Mouse (Mus musculus) adrenal gland, postnatal 14 days (tissue): ENCODE data around the gene Ccr10. TPM values are rescaled to one million over a fixed set of nuclear protein-coding genes. Genes with fewer than 3 reads are reported as not detected.
A peak's percentile ranks its signal among the peaks of the same experiment; 100 is the strongest.
"Not testable (repeated sequence)": the region's sequence is repeated elsewhere in the genome, so short reads cannot be mapped to it uniquely, and the experiment has no call there.

Source experiments
- DNase-seq: peaks from one replicate; pipeline ENCODE4 v3.0.0; 2021; ENCODE audit warnings: mixed read lengths
- total RNA-seq: library from RNA; stranded (reverse); gene quantifications from 2 replicates; pipeline ENCODE4 v1.2.3, GENCODE M21; 2021

The Ccr10 gene
- total RNA-seq, 1 experiment from 2014 or later, result 1.5 TPM

- DNase-seq, result no peak
Measured at GRCm38 (mm10) chr11:101152825-101153224, 22.4 kb downstream of the Ccr10 start.

GRCm38 (mm10) chr11:101151063-101151462, 24.2 kb downstream of the Ccr10 start:
- no peak for DNase-seq

GRCm38 (mm10) chr11:101149178-101150105, 25.8 kb downstream of the Ccr10 start:
- peak; percentile 72 for DNase-seq

GRCm38 (mm10) chr11:101148751-101149150, 26.5 kb downstream of the Ccr10 start:
- DNase-seq, result no peak

GRCm38 (mm10) chr11:101146377-101146776, 28.9 kb downstream of the Ccr10 start:
- no peak for DNase-seq

GRCm38 (mm10) chr11:101143338-101144225, 31.7 kb downstream of the Ccr10 start:
- peak; percentile 61 for DNase-seq

- no peak for DNase-seq
Measured at GRCm38 (mm10) chr11:101142215-101142967, 32.9 kb downstream of the Ccr10 start.

GRCm38 (mm10) chr11:101141088-101141487, 34.2 kb downstream of the Ccr10 start:
- DNase-seq, result no peak

GRCm38 (mm10) chr11:101140164-101140819, 35.0 kb downstream of the Ccr10 start:
- DNase-seq, result no peak

- peak; percentile 72 for DNase-seq
Measured at GRCm38 (mm10) chr11:101138536-101139181, 36.6 kb downstream of the Ccr10 start.

- DNase-seq, result no peak
Measured at GRCm38 (mm10) chr11:101137000-101137399, 38.2 kb downstream of the Ccr10 start.

- peak; percentile 74 for DNase-seq
Measured at GRCm38 (mm10) chr11:101134217-101134865, 40.9 kb downstream of the Ccr10 start.

- peak; percentile 39 for DNase-seq
Measured at GRCm38 (mm10) chr11:101133037-101133436, 42.2 kb downstream of the Ccr10 start.

GRCm38 (mm10) chr11:101131701-101132100, 43.5 kb downstream of the Ccr10 start:
- DNase-seq, result peak; percentile 72

- peak; percentile 37 for DNase-seq
Measured at GRCm38 (mm10) chr11:101131187-101131586, 44.1 kb downstream of the Ccr10 start.

- peak; percentile 61 for DNase-seq
Measured at GRCm38 (mm10) chr11:101130056-101130756, 45.0 kb downstream of the Ccr10 start.

- DNase-seq, result peak; percentile 51
Measured at GRCm38 (mm10) chr11:101128996-101129577, 46.2 kb downstream of the Ccr10 start.

- peak; percentile 60 for DNase-seq
Measured at GRCm38 (mm10) chr11:101127075-101127474, 48.2 kb downstream of the Ccr10 start.

- not testable (repeated sequence) for DNase-seq
Measured at GRCm38 (mm10) chr11:101125008-101125407, 50.2 kb downstream of the Ccr10 start.
